Mouse (Mus musculus) embryo, embryonic 10.5 days (tissue): ENCODE results near the gene Por.

ENCODE experiments used
- DNase-seq: peaks from one replicate; pipeline ENCODE4 v3.0.0-alpha.2; 2015; ENCODE audit warnings: low spot score

Por gene

GRCm38 (mm10) chr5:135777796-135778470, 108.1 kb downstream of the Por start, which contains the start of gene Styxl1:
Gene Styxl1, minus strand, starts transcription at chr5:135778385.
- DNase-seq, result peak; percentile 65

- DNase-seq, result peak; percentile 100
These were observed 108.9 kb downstream of the Por start, which contains the start of gene Mdh2 for GRCm38 (mm10) chr5:135778471-135779445. Gene Mdh2, plus strand, starts transcription at chr5:135778480.

DNA sequence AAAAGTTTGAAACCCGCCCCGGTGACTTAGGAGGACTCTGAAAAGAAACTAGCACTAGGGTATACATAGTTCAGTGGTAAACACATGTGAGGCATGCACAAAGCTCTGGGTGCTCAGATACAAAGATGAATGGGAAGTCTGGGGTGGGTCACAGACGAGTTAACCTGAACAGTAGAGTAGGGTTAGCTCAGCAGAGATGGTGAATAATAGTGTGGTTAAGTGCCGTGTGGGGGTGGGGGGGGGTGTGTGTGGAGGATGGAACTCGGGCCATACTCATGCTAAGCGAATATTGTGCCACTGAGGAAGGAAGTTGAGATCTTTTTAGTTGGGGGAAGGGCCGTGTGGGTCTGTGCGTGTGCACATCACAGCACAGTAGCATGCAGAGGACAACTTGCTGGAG, 110.5 kb downstream of the Por start:
- DNase-seq, result no peak

DNA sequence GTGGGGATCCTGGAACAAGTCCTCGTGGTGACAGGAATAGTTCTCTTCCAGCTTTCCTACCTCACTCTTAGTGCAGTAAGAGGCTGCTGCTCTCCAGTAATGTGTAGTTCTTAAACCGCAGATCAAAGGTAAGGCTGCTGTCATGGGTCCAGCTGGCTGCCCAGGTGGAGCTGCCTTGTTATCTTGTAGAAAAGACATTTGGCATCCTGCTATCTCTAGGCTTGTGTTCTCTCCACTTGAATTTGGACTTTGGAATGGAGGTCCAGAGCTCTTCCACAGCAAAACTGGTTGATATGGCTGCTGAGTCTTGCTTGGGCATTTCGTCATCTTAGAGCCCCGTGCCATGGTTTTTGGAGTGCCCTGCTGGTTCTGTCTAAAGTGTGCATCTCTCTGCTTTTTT, 113.1 kb downstream of the Por start:
- DNase-seq, result no peak
